Mouse (Mus musculus): ENCODE measurements around the gene Ap4b1. TPM values are rescaled to one million over a fixed set of nuclear protein-coding genes. Genes with fewer than 3 reads are reported as not detected.
"Not testable (repeated sequence)": the region's sequence is repeated elsewhere in the genome, so short reads cannot be mapped to it uniquely, and the experiment has no call there.

The Ap4b1 gene
- polyA plus RNA-seq, 1 experiment from 2014 or later, result 25.4 TPM

GRCm38 (mm10) chr3:103835951-103836310, 26.6 kb downstream of the Ap4b1 start:
- 85% methylated on average over 10 of the region's 10 CpGs for WGBS
- Histone ChIP-seq H3K4me3 (replicated peaks; ENCODE audit: low read depth, low read length) (no peak overlapping the region), H3K4me1 (ENCODE audit: control insufficient read depth, insufficient read depth, low read length) (no peaks in the 10 kb centered on the region), H3K9ac (replicated peaks; ENCODE audit: low read length) (no peak overlapping the region), H3K27me3 (ENCODE audit: control insufficient read depth, insufficient read depth, low read length) (no peaks in the 10 kb centered on the region), H3K27ac (replicated peaks; ENCODE audit: low read depth, low read length) (no peak overlapping the region), H3K36me3 (ENCODE audit: control insufficient read depth, insufficient read depth, low read length) (no peaks in the 10 kb centered on the region), H3K9me3 (ENCODE audit: control insufficient read depth, low read length) (no peaks in the 10 kb centered on the region), H3K4me2 (ENCODE audit: low read length) (no peak overlapping the region)
- DNase-seq, result no peak
- ATAC-seq (ENCODE audit: low FRiP score, low TSS enrichment), result no peak

- ATAC-seq (ENCODE audit: low FRiP score, low TSS enrichment), result no peak
These were observed 27.1 kb downstream of the Ap4b1 start for GRCm38 (mm10) chr3:103836453-103836852.

GRCm38 (mm10) chr3:103839711-103840110, 30.4 kb downstream of the Ap4b1 start:
- no peak overlapping the region for H3K4me2 ChIP-seq (ENCODE audit: low read length)
- no peak for ATAC-seq (ENCODE audit: low FRiP score, low TSS enrichment)
- no peak for DNase-seq
- H3K9ac ChIP-seq (replicated peaks; ENCODE audit: low read length), result no peak overlapping the region
- H3K9me3 ChIP-seq (ENCODE audit: control insufficient read depth, low read length), result no peaks in the 10 kb centered on the region; the same call in 1 of the 2 replicates
- H3K4me3 ChIP-seq (replicated peaks; ENCODE audit: low read depth, low read length), result no peak overlapping the region
- WGBS, result 93% methylated on average over 6 of the region's 6 CpGs
- no peaks in the 10 kb centered on the region for H3K36me3 ChIP-seq (ENCODE audit: control insufficient read depth, insufficient read depth, low read length)
- no peak overlapping the region for H3K27ac ChIP-seq (replicated peaks; ENCODE audit: low read depth, low read length)
- no peaks in the 10 kb centered on the region for H3K27me3 ChIP-seq (ENCODE audit: control insufficient read depth, insufficient read depth, low read length)
- no peaks in the 10 kb centered on the region for H3K4me1 ChIP-seq (ENCODE audit: control insufficient read depth, insufficient read depth, low read length)

More at GRCm38 (mm10) chr3:103836453-103836852, 27.1 kb downstream of the Ap4b1 start:
- Histone ChIP-seq H3K9me3 (ENCODE audit: control insufficient read depth, low read length) (no peaks in the 10 kb centered on the region), H3K27ac (replicated peaks; ENCODE audit: low read depth, low read length) (no peak overlapping the region), H3K4me2 (ENCODE audit: low read length) (no peak overlapping the region), H3K36me3 (ENCODE audit: control insufficient read depth, insufficient read depth, low read length) (no peaks in the 10 kb centered on the region), H3K4me3 (replicated peaks; ENCODE audit: low read depth, low read length) (no peak overlapping the region), H3K4me1 (ENCODE audit: control insufficient read depth, insufficient read depth, low read length) (no peaks in the 10 kb centered on the region), H3K9ac (replicated peaks; ENCODE audit: low read length) (no peak overlapping the region), H3K27me3 (ENCODE audit: control insufficient read depth, insufficient read depth, low read length) (no peaks in the 10 kb centered on the region)
- no peak for DNase-seq
- WGBS, result 98% methylated on average over 5 of the region's 5 CpGs

- not testable (repeated sequence) for H3K9me3 ChIP-seq (ENCODE audit: control insufficient read depth, low read length); H3K4me3 ChIP-seq (replicated peaks; ENCODE audit: low read depth, low read length); H3K4me1 ChIP-seq (ENCODE audit: control insufficient read depth, insufficient read depth, low read length); ATAC-seq (ENCODE audit: low FRiP score, low TSS enrichment); H3K27ac ChIP-seq (replicated peaks; ENCODE audit: low read depth, low read length); H3K27me3 ChIP-seq (ENCODE audit: control insufficient read depth, insufficient read depth, low read length); DNase-seq; H3K4me2 ChIP-seq (ENCODE audit: low read length); H3K36me3 ChIP-seq (ENCODE audit: control insufficient read depth, insufficient read depth, low read length); H3K9ac ChIP-seq (replicated peaks; ENCODE audit: low read length)
- 71% methylated on average over 3 of the region's 3 CpGs for WGBS
These were observed 30.9 kb downstream of the Ap4b1 start for GRCm38 (mm10) chr3:103840195-103840594.

GRCm38 (mm10) chr3:103840946-103841345, 31.6 kb downstream of the Ap4b1 start:
- not testable (repeated sequence) for H3K4me1 ChIP-seq (ENCODE audit: control insufficient read depth, insufficient read depth, low read length); ATAC-seq (ENCODE audit: low FRiP score, low TSS enrichment); H3K27me3 ChIP-seq (ENCODE audit: control insufficient read depth, insufficient read depth, low read length); DNase-seq; H3K4me3 ChIP-seq (replicated peaks; ENCODE audit: low read depth, low read length); H3K36me3 ChIP-seq (ENCODE audit: control insufficient read depth, insufficient read depth, low read length); H3K9ac ChIP-seq (replicated peaks; ENCODE audit: low read length); H3K9me3 ChIP-seq (ENCODE audit: control insufficient read depth, low read length); H3K4me2 ChIP-seq (ENCODE audit: low read length); H3K27ac ChIP-seq (replicated peaks; ENCODE audit: low read depth, low read length)
- 93% methylated on average over 7 of the region's 7 CpGs for WGBS

- no peaks in the 10 kb centered on the region for H3K4me1 ChIP-seq (ENCODE audit: control insufficient read depth, insufficient read depth, low read length)
- H3K9me3 ChIP-seq (ENCODE audit: control insufficient read depth, low read length), result no peaks in the 10 kb centered on the region
- no peak overlapping the region for H3K4me3 ChIP-seq (replicated peaks; ENCODE audit: low read depth, low read length)
- DNase-seq (no peak), ATAC-seq (ENCODE audit: low FRiP score, low TSS enrichment) (no peak)
- H3K27me3 ChIP-seq (ENCODE audit: control insufficient read depth, insufficient read depth, low read length), result no peaks in the 10 kb centered on the region
- 86% methylated on average over 9 of the region's 9 CpGs for WGBS
- no peak overlapping the region for H3K27ac ChIP-seq (replicated peaks; ENCODE audit: low read depth, low read length)
- H3K36me3 ChIP-seq (ENCODE audit: control insufficient read depth, insufficient read depth, low read length), result no peaks in the 10 kb centered on the region
- H3K4me2 ChIP-seq (ENCODE audit: low read length), result no peak overlapping the region
- H3K9ac ChIP-seq (replicated peaks; ENCODE audit: low read length), result no peak overlapping the region
These were observed 41.5 kb downstream of the Ap4b1 start for GRCm38 (mm10) chr3:103850644-103851363.

- Histone ChIP-seq H3K27ac (replicated peaks; ENCODE audit: low read depth, low read length) (no peak overlapping the region), H3K27me3 (ENCODE audit: control insufficient read depth, insufficient read depth, low read length) (no peaks in the 10 kb centered on the region), H3K4me3 (replicated peaks; ENCODE audit: low read depth, low read length) (no peak overlapping the region), H3K4me1 (ENCODE audit: control insufficient read depth, insufficient read depth, low read length) (no peaks in the 10 kb centered on the region), H3K9ac (replicated peaks; ENCODE audit: low read length) (no peak overlapping the region), H3K4me2 (ENCODE audit: low read length) (no peak overlapping the region), H3K9me3 (ENCODE audit: control insufficient read depth, low read length) (no peaks in the 10 kb centered on the region), H3K36me3 (ENCODE audit: control insufficient read depth, insufficient read depth, low read length) (no peaks in the 10 kb centered on the region)
- no peak for ATAC-seq (ENCODE audit: low FRiP score, low TSS enrichment)
- WGBS, result 92% methylated on average over 6 of the region's 6 CpGs
- DNase-seq, result no peak
These were observed 42.2 kb downstream of the Ap4b1 start for GRCm38 (mm10) chr3:103851481-103851880.

GRCm38 (mm10) chr3:103851882-103852281, 42.6 kb downstream of the Ap4b1 start:
- DNase-seq, result no peak
- 87% methylated on average over 8 of the region's 8 CpGs for WGBS

GRCm38 (mm10) chr3:103852565-103853299, 43.4 kb downstream of the Ap4b1 start:
- DNase-seq, result peak; percentile 34
- Histone ChIP-seq H3K4me3 (replicated peaks; ENCODE audit: low read depth, low read length) (no peak overlapping the region), H3K27ac (replicated peaks; ENCODE audit: low read depth, low read length) (no peak overlapping the region), H3K36me3 (ENCODE audit: control insufficient read depth, insufficient read depth, low read length) (no peaks in the 10 kb centered on the region), H3K9ac (replicated peaks; ENCODE audit: low read length) (no peak overlapping the region), H3K27me3 (ENCODE audit: control insufficient read depth, insufficient read depth, low read length) (no peaks in the 10 kb centered on the region), H3K4me2 (ENCODE audit: low read length) (no peak overlapping the region), H3K4me1 (ENCODE audit: control insufficient read depth, insufficient read depth, low read length) (no peaks in the 10 kb centered on the region), H3K9me3 (ENCODE audit: control insufficient read depth, low read length) (no peaks in the 10 kb centered on the region)
- no peak for ATAC-seq (ENCODE audit: low FRiP score, low TSS enrichment)
- WGBS, result 67% methylated on average over 3 of the region's 3 CpGs

More at GRCm38 (mm10) chr3:103851882-103852281, 42.6 kb downstream of the Ap4b1 start:
- Histone ChIP-seq H3K9ac (replicated peaks; ENCODE audit: low read length) (no peak overlapping the region), H3K36me3 (ENCODE audit: control insufficient read depth, insufficient read depth, low read length) (no peaks in the 10 kb centered on the region), H3K27me3 (ENCODE audit: control insufficient read depth, insufficient read depth, low read length) (no peaks in the 10 kb centered on the region), H3K27ac (replicated peaks; ENCODE audit: low read depth, low read length) (no peak overlapping the region), H3K4me3 (replicated peaks; ENCODE audit: low read depth, low read length) (no peak overlapping the region), H3K4me1 (ENCODE audit: control insufficient read depth, insufficient read depth, low read length) (no peaks in the 10 kb centered on the region), H3K4me2 (ENCODE audit: low read length) (no peak overlapping the region), H3K9me3 (ENCODE audit: control insufficient read depth, low read length) (no peaks in the 10 kb centered on the region)
- no peak for ATAC-seq (ENCODE audit: low FRiP score, low TSS enrichment)

Measured in midbrain, embryonic 14.5 days (tissue).